Mouse (Mus musculus) fat pad, adult 2 months (tissue): ENCODE data around the gene Tiam2.
A peak's percentile ranks its signal among the peaks of the same experiment; 100 is the strongest.

Experiments used
- DNase-seq: peaks from one replicate; pipeline ENCODE4 v3.0.0-alpha.2; 2011; ENCODE audit warnings: low read depth, low spot score; ENCODE audit errors: extremely low read depth

The Tiam2 gene

GRCm38 (mm10) chr17:3556251-3556650 is 229.9 kb downstream of the Tiam2 start:
- DNase-seq, result no peak

- DNase-seq, result peak; percentile 90
Measured at GRCm38 (mm10) chr17:3557331-3558311, 231.2 kb downstream of the Tiam2 start, which contains the start of gene Tfb1m. TSS of gene Tfb1m (minus strand) at chr17:3557781.

GRCm38 (mm10) chr17:3558356-3558870 is 232.0 kb downstream of the Tiam2 start:
- DNase-seq, result peak; percentile 52

GRCm38 (mm10) chr17:3560534-3560933 is 234.2 kb downstream of the Tiam2 start:
- DNase-seq, result no peak

- no peak for DNase-seq
Measured at GRCm38 (mm10) chr17:3562405-3562804, 236.0 kb downstream of the Tiam2 start.

GRCm38 (mm10) chr17:3570876-3571275 is 244.5 kb downstream of the Tiam2 start:
- DNase-seq, result no peak
